Mouse (Mus musculus): ENCODE results near the gene Fam189a1. TPM values are rescaled to one million over a fixed set of nuclear protein-coding genes. Genes with fewer than 3 reads are reported as not detected.

The Fam189a1 gene
- polyA plus RNA-seq, 1 experiment from 2014 or later = 0.66 TPM

- Histone ChIP-seq H3K27ac (no peak overlapping the region), H3K4me3 (replicated peaks) (no peak overlapping the region), H3K9ac (no peak overlapping the region), H3K27me3 (no peaks in the 10 kb centered on the region), H3K4me2 (no peak overlapping the region), H3K4me1 (no peaks in the 10 kb centered on the region), H3K9me3 (replicated peaks) (no peaks in the 10 kb centered on the region), H3K36me3 (no peaks in the 10 kb centered on the region)
- 85% methylated on average over 9 of the region's 9 CpGs for WGBS
- no peak for ATAC-seq (replicated peaks; ENCODE audit: low FRiP score)
Measured at GRCm38 (mm10) chr7:64889919-64890318, 266.5 kb downstream of the Fam189a1 start.

- 78% methylated on average over 11 of the region's 11 CpGs for WGBS
- Histone ChIP-seq H3K4me3 (replicated peaks) (no peak overlapping the region), H3K4me1 (no peaks in the 10 kb centered on the region), H3K4me2 (no peak overlapping the region), H3K27ac (no peak overlapping the region), H3K36me3 (no peaks in the 10 kb centered on the region), H3K27me3 (no peaks in the 10 kb centered on the region), H3K9me3 (replicated peaks) (no peaks in the 10 kb centered on the region), H3K9ac (no peak overlapping the region)
- ATAC-seq (replicated peaks; ENCODE audit: low FRiP score) = no peak
Measured at GRCm38 (mm10) chr7:64884187-64884862, 272.0 kb downstream of the Fam189a1 start.

GRCm38 (mm10) chr7:64882243-64882642 lies 274.1 kb downstream of the Fam189a1 start:
- ATAC-seq (replicated peaks; ENCODE audit: low FRiP score) = no peak
- 84% methylated on average over 6 of the region's 6 CpGs for WGBS
- H3K27me3 ChIP-seq = no peaks in the 10 kb centered on the region
- no peaks in the 10 kb centered on the region for H3K9me3 ChIP-seq (replicated peaks)
- H3K4me3 ChIP-seq (replicated peaks) = no peak overlapping the region
- no peak overlapping the region for H3K4me2 ChIP-seq
- H3K36me3 ChIP-seq = no peaks in the 10 kb centered on the region
- no peaks in the 10 kb centered on the region for H3K4me1 ChIP-seq
- H3K27ac ChIP-seq = no peak overlapping the region
- no peak overlapping the region for H3K9ac ChIP-seq

GRCm38 (mm10) chr7:64881387-64881786 lies 275.0 kb downstream of the Fam189a1 start:
- H3K4me3 ChIP-seq (replicated peaks) = no peak overlapping the region
- no peak overlapping the region for H3K9ac ChIP-seq
- H3K36me3 ChIP-seq = no peaks in the 10 kb centered on the region
- 77% methylated on average over 7 of the region's 7 CpGs for WGBS
- H3K4me1 ChIP-seq = no peaks in the 10 kb centered on the region
- no peaks in the 10 kb centered on the region for H3K27me3 ChIP-seq
- H3K27ac ChIP-seq = no peak overlapping the region
- no peak for ATAC-seq (replicated peaks; ENCODE audit: low FRiP score)
- H3K9me3 ChIP-seq (replicated peaks) = no peaks in the 10 kb centered on the region
- no peak overlapping the region for H3K4me2 ChIP-seq

GRCm38 (mm10) chr7:64880415-64880814 lies 276.0 kb downstream of the Fam189a1 start:
- Histone ChIP-seq H3K4me2 (no peak overlapping the region), H3K9me3 (replicated peaks) (no peaks in the 10 kb centered on the region), H3K4me3 (replicated peaks) (no peak overlapping the region), H3K9ac (no peak overlapping the region), H3K4me1 (no peaks in the 10 kb centered on the region), H3K27me3 (no peaks in the 10 kb centered on the region), H3K36me3 (no peaks in the 10 kb centered on the region), H3K27ac (no peak overlapping the region)
- no peak for ATAC-seq (replicated peaks; ENCODE audit: low FRiP score)
- WGBS = 80% methylated on average over 5 of the region's 5 CpGs

GRCm38 (mm10) chr7:64874941-64875340 lies 281.4 kb downstream of the Fam189a1 start:
- H3K4me1 ChIP-seq = peaks cover 20% of the 10 kb centered on the region
- no peak overlapping the region for H3K4me3 ChIP-seq (replicated peaks)
- 89% methylated on average over 4 of the region's 4 CpGs for WGBS
- H3K36me3 ChIP-seq = peaks cover 1% of the 10 kb centered on the region; the same call in 1 of the 2 replicates
- H3K4me2 ChIP-seq = no peak overlapping the region
- H3K27ac ChIP-seq = no peak overlapping the region
- no peak overlapping the region for H3K9ac ChIP-seq
- no peak for ATAC-seq (replicated peaks; ENCODE audit: low FRiP score)
- no peaks in the 10 kb centered on the region for H3K27me3 ChIP-seq
- no peaks in the 10 kb centered on the region for H3K9me3 ChIP-seq (replicated peaks)

GRCm38 (mm10) chr7:64873266-64873665 lies 283.1 kb downstream of the Fam189a1 start:
- Histone ChIP-seq H3K4me3 (replicated peaks) (peak overlapping the region; percentile 93), H3K27ac (peak overlapping the region; percentile 97), H3K36me3 (peaks cover 6% of the 10 kb centered on the region; the same call in 1 of the 2 replicates), H3K4me2 (peak overlapping the region; percentile 81), H3K9ac (no peak overlapping the region), H3K9me3 (replicated peaks) (no peaks in the 10 kb centered on the region), H3K4me1 (peaks cover 23% of the 10 kb centered on the region), H3K27me3 (no peaks in the 10 kb centered on the region)
- ATAC-seq (replicated peaks; ENCODE audit: low FRiP score) = peak; percentile 23
- 38% methylated on average over 11 of the region's 11 CpGs for whole genome bisulfite sequencing

- Histone ChIP-seq H3K4me2 (peak within 1 kb of the TSS; percentile 81), H3K4me1 (peaks cover 23% of the 10 kb centered on the region), H3K27me3 (no peaks in the 10 kb centered on the region), H3K9me3 (replicated peaks) (no peaks in the 10 kb centered on the region), H3K4me3 (replicated peaks) (peak within 1 kb of the TSS; percentile 93), H3K9ac (peak within 1 kb of the TSS; percentile 91), H3K27ac (peak within 1 kb of the TSS; percentile 97), H3K36me3 (peaks cover 6% of the 10 kb centered on the region; the same call in 1 of the 2 replicates)
- WGBS = under 1% methylated on average over 57 of the region's 57 CpGs
- ATAC-seq (replicated peaks; ENCODE audit: low FRiP score) = peak; percentile 98
Measured at GRCm38 (mm10) chr7:64872743-64873241, 283.6 kb downstream of the Fam189a1 start, which contains the start of gene Nsmce3. TSS of gene Nsmce3 (minus strand) at chr7:64872997.

- Histone ChIP-seq H3K4me1 (peaks cover 23% of the 10 kb centered on the region), H3K9ac (peak overlapping the region; percentile 91), H3K4me2 (peak overlapping the region; percentile 81), H3K36me3 (peaks cover 6% of the 10 kb centered on the region; the same call in 1 of the 2 replicates), H3K27ac (peak overlapping the region; percentile 97), H3K4me3 (replicated peaks) (peak overlapping the region; percentile 93), H3K27me3 (no peaks in the 10 kb centered on the region), H3K9me3 (replicated peaks) (no peaks in the 10 kb centered on the region)
- 1% methylated on average over 33 of the region's 33 CpGs for WGBS
- ATAC-seq (replicated peaks; ENCODE audit: low FRiP score) = peak; percentile 54
Measured at GRCm38 (mm10) chr7:64871987-64872742, 284.2 kb downstream of the Fam189a1 start.

- no peak overlapping the region for H3K4me2 ChIP-seq
- no peaks in the 10 kb centered on the region for H3K27me3 ChIP-seq
- no peaks in the 10 kb centered on the region for H3K9me3 ChIP-seq (replicated peaks)
- no peak overlapping the region for H3K9ac ChIP-seq
- no peak overlapping the region for H3K4me3 ChIP-seq (replicated peaks)
- no peak overlapping the region for H3K27ac ChIP-seq
- no peak for ATAC-seq (replicated peaks; ENCODE audit: low FRiP score)
- peaks cover 23% of the 10 kb centered on the region for H3K4me1 ChIP-seq
- H3K36me3 ChIP-seq = peaks cover 6% of the 10 kb centered on the region; the same call in 1 of the 2 replicates
- WGBS = 67% methylated on average over 6 of the region's 6 CpGs
Measured at GRCm38 (mm10) chr7:64869549-64870065, 286.8 kb downstream of the Fam189a1 start.

- no peak for ATAC-seq (replicated peaks; ENCODE audit: low FRiP score)
- H3K4me1 ChIP-seq = no peaks in the 10 kb centered on the region
- no peaks in the 10 kb centered on the region for H3K36me3 ChIP-seq
- H3K9me3 ChIP-seq (replicated peaks) = no peaks in the 10 kb centered on the region
- no peaks in the 10 kb centered on the region for H3K27me3 ChIP-seq
- WGBS = 91% methylated on average over 3 of the region's 3 CpGs
- H3K4me3 ChIP-seq (replicated peaks) = no peak overlapping the region
- H3K9ac ChIP-seq = no peak overlapping the region
- H3K4me2 ChIP-seq = no peak overlapping the region
- H3K27ac ChIP-seq = no peak overlapping the region
Measured at GRCm38 (mm10) chr7:64863538-64863937, 292.8 kb downstream of the Fam189a1 start.

GRCm38 (mm10) chr7:64862978-64863377 lies 293.4 kb downstream of the Fam189a1 start:
- 80% methylated on average over 3 of the region's 3 CpGs for WGBS

More at GRCm38 (mm10) chr7:64862978-64863377, 293.4 kb downstream of the Fam189a1 start:
- H3K9me3 ChIP-seq (replicated peaks) = no peaks in the 10 kb centered on the region
- no peaks in the 10 kb centered on the region for H3K36me3 ChIP-seq
- ATAC-seq (replicated peaks; ENCODE audit: low FRiP score) = no peak
- no peak overlapping the region for H3K9ac ChIP-seq
- H3K4me2 ChIP-seq = no peak overlapping the region
- no peaks in the 10 kb centered on the region for H3K4me1 ChIP-seq
- no peaks in the 10 kb centered on the region for H3K27me3 ChIP-seq
- H3K27ac ChIP-seq = no peak overlapping the region
- H3K4me3 ChIP-seq (replicated peaks) = no peak overlapping the region

All from kidney, embryonic 15.5 days (tissue).